In genomic region chr11:33176525-33177245, GRCm38 (mm10) we compare ENCODE assay signal across 8 mouse cellular contexts. TPM values are rescaled to one million over a fixed set of nuclear protein-coding genes. Genes with fewer than 3 reads are reported as not detected.
A peak's percentile ranks its signal among the peaks of the same experiment; 100 is the strongest.
DNase-seq lines count a peak whose midpoint lies in the region; ATAC-seq and TF ChIP-seq lines count a peak whose summit lies in the region.

No protein-coding gene starts in this region.

- WGBS in kidney, embryonic 16.5 days = 34% methylated on average over 20 of the region's 20 CpGs
- WGBS in liver, postnatal 0 days (ENCODE audit: insufficient replicate concordance) = 33% methylated on average over 20 of the region's 20 CpGs
- 35% methylated on average over 20 of the region's 20 CpGs for WGBS in olfactory bulb, adult 2 months

- H3K36me3 ChIP-seq in kidney, embryonic 16.5 days (ENCODE audit: insufficient read depth, low read length) = no peaks in the 10 kb centered on the region
- H3K36me3 ChIP-seq in liver, postnatal 0 days (replicated peaks; ENCODE audit: insufficient read depth, low read length) = no peaks in the 10 kb centered on the region

- TF ChIP-seq EP300 in liver, postnatal 0 days (IDR thresholded peaks at IDR 0.05; ENCODE audit: low read depth) = no peak

- TF ChIP-seq CTCF in liver, postnatal 0 days (IDR thresholded peaks at IDR 0.05; ENCODE audit: low read depth) = peak; percentile 82
- TF ChIP-seq CTCF in olfactory bulb, adult 2 months (IDR thresholded peaks at IDR 0.05; ENCODE audit: insufficient read depth, low read depth, low read length) = peak; percentile 50; the same call in 1 of the 2 replicates

- H3K27me3 ChIP-seq in kidney, embryonic 16.5 days (ENCODE audit: insufficient read depth, low read length) = peaks cover 43% of the 10 kb centered on the region
- H3K27me3 ChIP-seq in liver, postnatal 0 days (ENCODE audit: insufficient read depth, low read length) = peaks cover 25% of the 10 kb centered on the region

- H3K27ac ChIP-seq in kidney, embryonic 16.5 days (ENCODE audit: low read length) = no peak overlapping the region
- no peak overlapping the region for H3K27ac ChIP-seq in liver, postnatal 0 days (ENCODE audit: low read depth)
- no peak overlapping the region for H3K27ac ChIP-seq in olfactory bulb, adult 2 months (ENCODE audit: insufficient read depth, low read depth, low read length)

- TF ChIP-seq POLR2A in olfactory bulb, adult 2 months (IDR thresholded peaks at IDR 0.05; ENCODE audit: insufficient read depth, low read depth, low read length) = no peak

- H3K9me3 ChIP-seq in kidney, embryonic 16.5 days (ENCODE audit: low read length) = no peaks in the 10 kb centered on the region
- H3K9me3 ChIP-seq in liver, postnatal 0 days (ENCODE audit: low read length) = no peaks in the 10 kb centered on the region

- no peak overlapping the region for H3K4me2 ChIP-seq in kidney, embryonic 16.5 days (replicated peaks; ENCODE audit: low read depth, low read length)
- H3K4me2 ChIP-seq in liver, postnatal 0 days (ENCODE audit: low read depth, low read length) = no peak overlapping the region

- H3K4me3 ChIP-seq in kidney, embryonic 16.5 days (ENCODE audit: low read length) = no peak overlapping the region
- no peak overlapping the region for H3K4me3 ChIP-seq in liver, postnatal 0 days (ENCODE audit: low read depth, low read length)
- H3K4me3 ChIP-seq in olfactory bulb, adult 2 months (ENCODE audit: insufficient read depth, low read depth, low read length) = no peak overlapping the region

- no peak for ATAC-seq in kidney, embryonic 16.5 days (ENCODE audit: low FRiP score, low TSS enrichment)
- ATAC-seq in hematopoietic stem cell, adult 5-6 weeks (replicated peaks in 1 of 2; ENCODE audit: insufficient read depth in 1 of 2, low FRiP score in 2 of 2, low TSS enrichment in 1 of 2, low read depth in 1 of 2, poor library complexity in 2 of 2, severe bottlenecking in 2 of 2) = peak; percentile 90 to 93
- ATAC-seq in liver, postnatal 0 days = no peak
- ATAC-seq in erythroid progenitor cell, adult 5-6 weeks (replicated peaks; ENCODE audit: low FRiP score, poor library complexity, severe bottlenecking) = no peak

- peaks cover 13% of the 10 kb centered on the region for H3K4me1 ChIP-seq in kidney, embryonic 16.5 days (ENCODE audit: insufficient read depth, low read length)
- no peaks in the 10 kb centered on the region for H3K4me1 ChIP-seq in liver, postnatal 0 days (ENCODE audit: insufficient read depth)
- no peaks in the 10 kb centered on the region for H3K4me1 ChIP-seq in olfactory bulb, adult 2 months (ENCODE audit: control insufficient read depth, insufficient read depth, low read length)

- no peak overlapping the region for H3K9ac ChIP-seq in kidney, embryonic 16.5 days (replicated peaks; ENCODE audit: low read length)
- no peak overlapping the region for H3K9ac ChIP-seq in liver, postnatal 0 days (replicated peaks)

- DNase-seq in kidney, adult 9 months = peak; percentile 42
- peak; percentile 17 for DNase-seq in Muller cell, postnatal 12 days (ENCODE audit: inconsistent ontology term)
- peak; percentile 65 to 77 for DNase-seq in cerebellum, postnatal 25 days
- no peak for DNase-seq in liver, postnatal 0 days

RNA-seq across cellular contexts. Expression of gene Npm1, which starts 13.7 kb away (rescaled TPM):
- 999 and 1,010 TPM in 2 replicates for polyA plus RNA-seq in kidney, embryonic 16.5 days (2015; fragmentation: Nextera tagmentation; extraction: Ambion mirVana)
- total RNA-seq in hematopoietic stem cell, adult 5-6 weeks (2017) = 2,529 and 3,030 TPM in 2 replicates
- 321 TPM in 2 replicates for polyA plus RNA-seq in liver, postnatal 0 days (2015; fragmentation: Nextera tagmentation; extraction: Ambion mirVana)
- 551 TPM in 1 of 2 replicates, not detected in the other for polyA plus RNA-seq in olfactory bulb, adult 2 months (2012; ENCODE audit: insufficient read depth, insufficient read length, low replicate concordance, missing spikeins)
- total RNA-seq in erythroid progenitor cell, adult 5-6 weeks (2015; ENCODE audit: low replicate concordance) = 400 and 410 TPM in 2 replicates
- total RNA-seq in erythroid progenitor cell, adult 5-6 weeks (2017; ENCODE audit: low replicate concordance) = 381 and 412 TPM in 2 replicates

RNA-seq across cellular contexts. Expression of gene Tlx3, which starts 26.7 kb away (rescaled TPM):
- 0.14 TPM in 1 of 2 replicates, not detected in the other for polyA plus RNA-seq in kidney, embryonic 16.5 days (2015; fragmentation: Nextera tagmentation; extraction: Ambion mirVana)
- not detected in 2 replicates for total RNA-seq in hematopoietic stem cell, adult 5-6 weeks (2017)
- polyA plus RNA-seq in liver, postnatal 0 days (2015; fragmentation: Nextera tagmentation; extraction: Ambion mirVana) = not detected in 2 replicates
- polyA plus RNA-seq in olfactory bulb, adult 2 months (2012; ENCODE audit: insufficient read depth, insufficient read length, low replicate concordance, missing spikeins) = not detected in 2 replicates
- total RNA-seq in erythroid progenitor cell, adult 5-6 weeks (2015; ENCODE audit: low replicate concordance) = not detected in 2 replicates
- not detected in 2 replicates for total RNA-seq in erythroid progenitor cell, adult 5-6 weeks (2017; ENCODE audit: low replicate concordance)

RNA-seq across cellular contexts. Expression of gene Fgf18, which starts 29.5 kb away (rescaled TPM):
- polyA plus RNA-seq in kidney, embryonic 16.5 days (2015; fragmentation: Nextera tagmentation; extraction: Ambion mirVana) = 1.7 and 2.1 TPM in 2 replicates
- total RNA-seq in hematopoietic stem cell, adult 5-6 weeks (2017) = not detected in 2 replicates
- polyA plus RNA-seq in liver, postnatal 0 days (2015; fragmentation: Nextera tagmentation; extraction: Ambion mirVana) = 0.11 and 0.13 TPM in 2 replicates
- not detected in 2 replicates for polyA plus RNA-seq in olfactory bulb, adult 2 months (2012; ENCODE audit: insufficient read depth, insufficient read length, low replicate concordance, missing spikeins)
- not detected in 2 replicates for total RNA-seq in erythroid progenitor cell, adult 5-6 weeks (2015; ENCODE audit: low replicate concordance)
- 0.51 TPM in 1 of 2 replicates, not detected in the other for total RNA-seq in erythroid progenitor cell, adult 5-6 weeks (2017; ENCODE audit: low replicate concordance)

Comparison
In these comparisons a context has a peak if more than half of its experiments do, and no peak if none do; other contexts are left out.
1. ATAC-seq: peak in hematopoietic stem cell, adult 5-6 weeks (2 of 2); none in kidney, embryonic 16.5 days (single experiment), liver, postnatal 0 days (single experiment) and erythroid progenitor cell, adult 5-6 weeks (single experiment).